Mouse (Mus musculus) heart, embryonic 14.5 days (tissue): ENCODE data around the gene Rbm41. TPM values are rescaled to one million over a fixed set of nuclear protein-coding genes. Genes with fewer than 3 reads are reported as not detected.

Experiments used
- ATAC-seq: fragments of 200-750 bp; cut with Nextera tagmentation; 2 replicates; pipeline ENCODE4 v1.8.0; 2017; ENCODE audit warnings: low read depth, moderate TSS enrichment; ENCODE audit not compliant: insufficient number of reproducible peaks, insufficient read depth, low FRiP score
- H3K27ac ChIP-seq, 2 experiments: fragments of 200-500 bp in 1 of 2; fragments of 300-500 bp in 1 of 2; sonication (generic) in 1 of 2; replicated peaks in 1 of 2; 2 replicates each; pipeline ENCODE4 v1.5.1; 2012 to 2014; ENCODE audit warnings: low read depth in 2 of 2, low read length in 2 of 2, control low read depth in 1 of 2, mild to moderate bottlenecking in 1 of 2, mixed read lengths in 1 of 2; ENCODE audit not compliant: control insufficient read depth in 1 of 2, insufficient read depth in 1 of 2
- H3K27me3 ChIP-seq: fragments of 300-500 bp; sonication (generic); 2 replicates; pipeline ENCODE4 v1.6.1; 2014; ENCODE audit warnings: mild to moderate bottlenecking, low read length, control low read depth; ENCODE audit not compliant: control insufficient read depth, insufficient read depth
- H3K36me3 ChIP-seq: fragments of 300-500 bp; sonication (generic); 2 replicates; pipeline ENCODE4 v1.6.1; 2014; ENCODE audit warnings: mild to moderate bottlenecking, control low read depth, low read length, mixed read lengths; ENCODE audit not compliant: control insufficient read depth, insufficient read depth
- H3K4me1 ChIP-seq, 2 experiments: fragments of 200-500 bp in 1 of 2; fragments of 300-500 bp in 1 of 2; sonication (generic) in 1 of 2; 2 replicates each; pipeline ENCODE4 v1.6.1; 2012 to 2014; ENCODE audit warnings: low read length in 2 of 2, control low read depth in 1 of 2, mixed read lengths in 1 of 2; ENCODE audit not compliant: control insufficient read depth in 2 of 2, insufficient read depth in 2 of 2
- H3K4me2 ChIP-seq: fragments of 300-500 bp; sonication (generic); 2 replicates; pipeline ENCODE4 v1.6.1; 2014; ENCODE audit warnings: mild to moderate bottlenecking, low read length
- H3K4me3 ChIP-seq, 2 experiments: fragments of 200-500 bp in 1 of 2; fragments of 300-500 bp in 1 of 2; sonication (generic) in 1 of 2; 2 replicates each; pipeline ENCODE4 v1.5.1; 2012 to 2014; ENCODE audit warnings: low read length in 2 of 2, mild to moderate bottlenecking in 2 of 2, control low read depth in 1 of 2, low read depth in 1 of 2, moderate library complexity in 1 of 2; ENCODE audit not compliant: control insufficient read depth in 1 of 2, insufficient read depth in 1 of 2
- H3K9ac ChIP-seq: fragments of 300-500 bp; sonication (generic); 2 replicates; pipeline ENCODE4 v1.6.1; 2014; ENCODE audit warnings: mild to moderate bottlenecking, low read length
- H3K9me3 ChIP-seq: fragments of 300-500 bp; sonication (generic); 2 replicates; pipeline ENCODE4 v1.6.1; 2016; ENCODE audit warnings: low read length, control low read depth; ENCODE audit not compliant: control insufficient read depth
- WGBS: fragments of 180-500 bp; shearing (Covaris S2); extraction: QIAGEN DNeasy Blood & Tissue Kit; methylation state at CpG from one replicate; pipeline ENCODE4 v1.1.7; 2014; 5-methylcytosine and 5-hydroxymethylcytosine counted together
- polyA plus RNA-seq: library from polyadenylated mRNA; unstranded; fragments of >200 nt; fragmentation: Nextera tagmentation; extraction: Ambion mirVana; gene quantifications from 2 replicates; pipeline ENCODE4 v1.2.1, GENCODE M21; 2014

The Rbm41 gene
- polyA plus RNA-seq, 1 experiment from 2014 or later = 6.2 TPM

DNA sequence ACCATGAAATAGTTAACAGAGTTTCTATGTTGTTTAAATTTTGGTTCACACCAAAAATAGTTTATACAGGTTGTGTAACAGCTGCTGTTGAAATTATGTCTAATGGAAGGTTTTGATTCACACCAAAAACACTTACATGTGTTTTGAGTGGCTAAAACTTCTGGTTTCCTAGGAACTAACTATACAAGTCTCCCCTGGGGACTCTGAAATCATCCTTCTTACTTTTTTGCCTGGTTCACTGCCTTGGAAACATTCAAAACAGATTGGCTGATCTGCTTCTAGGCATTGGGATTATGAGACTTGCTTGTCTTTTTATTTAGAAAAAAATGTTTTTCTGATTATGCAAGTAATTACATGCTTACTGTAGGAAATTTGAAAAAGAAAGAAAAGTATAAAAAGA is 115.2 kb downstream of the Rbm41 start:
- no peak overlapping the region for H3K27ac ChIP-seq
- no peaks in the 10 kb centered on the region for H3K9me3 ChIP-seq
- no peaks in the 10 kb centered on the region for H3K4me1 ChIP-seq
- no peak overlapping the region for H3K9ac ChIP-seq
- ATAC-seq = no peak
- H3K4me3 ChIP-seq = no peak overlapping the region
- no peaks in the 10 kb centered on the region for H3K27me3 ChIP-seq
- H3K36me3 ChIP-seq = no peaks in the 10 kb centered on the region
- H3K4me2 ChIP-seq = no peak overlapping the region

DNA sequence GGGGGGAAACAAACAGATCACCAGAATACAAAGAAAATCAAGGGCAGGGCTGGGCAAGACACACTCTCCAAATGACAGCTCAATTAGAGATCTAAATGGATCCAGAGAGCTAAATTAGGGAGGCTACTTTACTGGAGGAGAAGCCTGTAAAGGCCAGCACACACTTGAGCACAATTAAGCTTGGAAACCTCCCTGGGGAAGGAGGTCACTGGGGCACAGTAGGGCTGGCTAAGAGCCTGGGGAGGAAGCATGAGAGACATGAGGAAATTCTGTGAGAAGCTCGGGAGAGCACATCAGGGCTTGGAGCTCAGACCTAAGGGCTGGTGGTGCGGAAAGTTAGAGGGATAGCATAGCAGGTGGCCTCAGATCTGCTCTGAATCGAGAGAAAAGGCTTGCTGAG is 120.5 kb downstream of the Rbm41 start:
- H3K4me3 ChIP-seq = no peak overlapping the region
- H3K27ac ChIP-seq = no peak overlapping the region
- H3K36me3 ChIP-seq = no peaks in the 10 kb centered on the region
- no peak overlapping the region for H3K4me2 ChIP-seq
- H3K9ac ChIP-seq = no peak overlapping the region
- peaks cover 0 to 2% of the 10 kb centered on the region in 2 experiments; a peak in 1 of 4 replicates for H3K4me1 ChIP-seq
- no peaks in the 10 kb centered on the region for H3K9me3 ChIP-seq
- 49% methylated on average over 3 of the region's 3 CpGs for WGBS
- ATAC-seq = no peak
- no peaks in the 10 kb centered on the region for H3K27me3 ChIP-seq

DNA sequence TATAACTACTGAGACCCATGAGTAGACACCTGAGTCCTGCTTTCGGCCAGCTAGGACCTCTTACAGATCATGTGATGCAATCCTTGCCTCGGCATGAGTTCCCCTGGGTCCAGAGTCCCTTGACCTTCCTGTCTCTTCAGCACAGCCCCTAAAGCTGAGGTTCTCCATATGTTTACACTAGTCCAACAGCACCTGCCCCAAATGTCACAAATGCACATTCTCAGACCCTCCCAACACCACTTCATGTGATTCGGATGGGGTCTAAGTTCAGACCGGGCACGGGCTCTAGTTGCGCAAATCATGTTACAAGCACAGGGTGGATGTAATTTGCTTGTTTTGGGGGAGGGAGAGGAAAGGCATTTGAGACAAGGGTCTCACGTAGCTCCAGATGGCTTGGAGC is 121.3 kb downstream of the Rbm41 start:
- H3K4me3 ChIP-seq = no peak overlapping the region
- H3K27ac ChIP-seq = no peak overlapping the region
- WGBS = 88% methylated on average over 7 of the region's 7 CpGs
- H3K27me3 ChIP-seq = no peaks in the 10 kb centered on the region
- H3K36me3 ChIP-seq = no peaks in the 10 kb centered on the region
- H3K9ac ChIP-seq = no peak overlapping the region
- ATAC-seq = no peak
- H3K9me3 ChIP-seq = no peaks in the 10 kb centered on the region
- peaks cover 0 to 2% of the 10 kb centered on the region in 2 experiments; a peak in 1 of 4 replicates for H3K4me1 ChIP-seq
- H3K4me2 ChIP-seq = no peak overlapping the region

DNA sequence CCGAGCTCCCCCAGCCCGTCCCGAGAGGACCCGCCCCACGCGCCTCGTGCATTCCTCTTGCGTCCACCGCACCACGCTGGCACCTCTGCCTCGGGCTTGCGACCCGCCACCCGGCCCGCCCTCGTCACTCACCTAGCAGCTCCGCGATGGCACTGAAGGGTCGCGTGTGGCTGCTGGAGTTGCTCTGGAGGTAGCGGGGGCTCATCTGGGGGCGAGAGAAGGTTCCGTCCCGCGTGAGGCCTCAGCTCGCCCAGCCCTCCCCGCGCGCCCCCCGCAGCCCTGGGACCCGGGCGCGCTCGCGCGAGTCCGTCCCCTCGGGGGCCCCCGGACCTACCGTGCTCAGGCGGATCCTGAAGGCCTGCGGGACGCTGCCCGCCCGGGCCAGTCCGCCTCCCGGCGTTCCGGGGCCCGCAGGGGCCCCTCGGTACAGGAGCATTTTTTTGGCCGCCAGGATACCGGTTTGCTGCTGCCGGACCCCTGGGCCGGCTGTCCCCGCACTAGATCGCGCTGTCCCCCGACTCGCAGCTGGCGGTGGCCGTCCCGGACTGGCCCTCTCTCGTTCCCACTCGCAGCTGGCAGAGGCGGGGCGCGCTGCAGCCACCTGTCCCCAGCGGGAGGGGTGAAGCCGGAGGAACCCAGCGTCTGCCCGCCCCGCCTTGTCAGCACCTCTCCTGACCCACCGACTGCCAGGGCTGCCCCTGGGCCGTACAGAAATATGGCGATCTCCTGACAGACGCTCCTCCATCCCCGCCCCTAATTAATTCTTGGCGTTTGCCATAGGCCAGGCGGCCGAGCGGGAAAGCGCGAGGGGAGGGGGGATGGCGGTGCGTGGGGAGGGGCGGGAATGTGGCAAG is 127.2 kb downstream of the Rbm41 start, which contains the start of gene Morc4:
Morc4 (minus strand) TSS at position 740 of the 854 bp plus-strand sequence.
- peak within 1 kb of the TSS; percentile 76 for H3K9ac ChIP-seq
- peak; percentile 90 for ATAC-seq
- H3K9me3 ChIP-seq = no peaks in the 10 kb centered on the region
- H3K27ac ChIP-seq = peak within 1 kb of the TSS; percentile 39 to 57; a peak in 3 of 4 replicates
- 0 out of 4 replicates have a peak, but pooled peaks cover 0 to 4% of the 10 kb centered on the region in 2 experiments for H3K4me1 ChIP-seq
- no peaks in the 10 kb centered on the region for H3K27me3 ChIP-seq
- WGBS = 24% methylated on average over 79 of the region's 87 CpGs
- H3K4me3 ChIP-seq = peak within 1 kb of the TSS; percentile 59 to 74
- peak within 1 kb of the TSS; percentile 71 for H3K4me2 ChIP-seq
- H3K36me3 ChIP-seq = no peaks in the 10 kb centered on the region

DNA sequence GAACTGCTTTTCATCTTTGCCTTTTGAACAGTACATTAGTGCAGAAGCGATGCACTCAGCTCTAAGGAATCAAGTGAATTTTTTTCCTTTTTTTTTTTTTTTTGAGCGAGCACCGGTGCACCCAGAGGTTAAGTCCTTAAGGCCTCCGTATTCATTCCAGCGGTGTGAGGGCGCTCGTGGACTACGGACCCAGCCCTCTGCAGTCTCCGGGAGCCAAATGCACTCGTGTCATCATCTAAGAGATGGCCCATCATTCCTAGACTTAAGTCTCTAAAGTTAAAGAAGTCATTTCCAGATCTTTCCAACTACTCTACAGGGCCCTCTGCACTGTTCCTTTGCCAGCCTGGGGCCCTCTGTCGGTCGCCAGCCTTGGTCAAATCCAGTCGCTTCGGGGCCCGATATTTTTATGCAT is 128.1 kb downstream of the Rbm41 start:
- ATAC-seq = no peak
- Histone ChIP-seq H3K9me3 (no peaks in the 10 kb centered on the region), H3K36me3 (no peaks in the 10 kb centered on the region), H3K4me1 (0 out of 4 replicates have a peak, but pooled peaks cover 0 to 4% of the 10 kb centered on the region in 2 experiments), H3K9ac (peak overlapping the region; percentile 76; the same call in 1 of the 2 replicates), H3K4me3 (peak overlapping the region; percentile 59 to 74), H3K27ac (no peak overlapping the region), H3K27me3 (no peaks in the 10 kb centered on the region), H3K4me2 (peak overlapping the region; percentile 71)
- WGBS = 23% methylated on average over 15 of the region's 15 CpGs

DNA sequence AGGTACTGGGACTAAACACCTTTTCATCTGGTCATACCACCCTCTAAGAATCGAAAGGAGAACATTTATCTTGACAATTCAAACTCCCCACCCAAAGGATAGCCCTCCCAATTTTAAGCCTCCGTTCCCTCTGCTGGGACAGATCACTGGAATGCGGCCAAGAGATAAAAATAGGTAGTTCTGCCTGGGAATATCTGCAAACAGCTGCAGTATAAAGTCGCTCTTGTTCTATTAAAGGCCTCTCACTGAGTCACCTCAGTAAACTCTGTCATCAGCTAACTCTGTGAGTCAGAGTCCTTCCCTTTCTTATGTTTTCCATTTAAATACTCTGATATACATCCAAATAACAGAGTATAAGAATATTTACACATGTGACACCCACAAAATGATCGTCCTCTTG is 139.0 kb downstream of the Rbm41 start:
- WGBS = 38% methylated on average over 5 of the region's 5 CpGs

DNA sequence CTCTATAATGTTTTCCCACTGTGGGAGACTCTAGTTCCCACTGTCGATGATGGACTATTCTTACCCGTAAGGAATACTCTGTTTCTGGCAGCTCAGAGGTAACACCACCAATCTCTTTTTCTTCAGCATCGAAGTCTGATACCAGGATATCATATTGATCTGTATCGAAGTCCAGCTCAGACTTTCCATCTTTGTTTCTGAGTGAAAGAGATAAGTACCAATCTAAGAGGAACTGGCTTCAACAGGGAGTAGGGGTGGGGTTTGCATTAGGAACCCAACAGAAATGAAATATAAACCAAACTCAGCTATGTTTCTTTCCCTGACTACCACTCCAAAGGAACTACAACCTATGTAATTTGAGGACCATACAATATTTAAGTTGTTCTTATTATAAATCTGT is 143.6 kb downstream of the Rbm41 start:
- ATAC-seq = no peak

More for the DNA sequence above, 139.0 kb downstream of the Rbm41 start:
- H3K27me3 ChIP-seq = no peaks in the 10 kb centered on the region
- peaks cover 2% of the 10 kb centered on the region; the same call in 1 of the 2 replicates for H3K36me3 ChIP-seq
- no peak overlapping the region for H3K4me3 ChIP-seq
- peaks cover 0 to 3% of the 10 kb centered on the region in 2 experiments; a peak in 2 of 4 replicates for H3K4me1 ChIP-seq
- no peak for ATAC-seq
- H3K27ac ChIP-seq = no peak overlapping the region
- no peak overlapping the region for H3K9ac ChIP-seq
- H3K4me2 ChIP-seq = peak overlapping the region; percentile 21
- no peaks in the 10 kb centered on the region for H3K9me3 ChIP-seq

More for the DNA sequence above, 143.6 kb downstream of the Rbm41 start:
- Histone ChIP-seq H3K36me3 (peaks cover 8% of the 10 kb centered on the region; the same call in 1 of the 2 replicates), H3K4me1 (peaks cover 0 to 3% of the 10 kb centered on the region in 2 experiments; a peak in 2 of 4 replicates), H3K9me3 (no peaks in the 10 kb centered on the region), H3K4me3 (no peak overlapping the region), H3K27me3 (no peaks in the 10 kb centered on the region), H3K4me2 (no peak overlapping the region), H3K27ac (no peak overlapping the region), H3K9ac (no peak overlapping the region)
- 90% methylated on average over 4 of the region's 4 CpGs for WGBS
